Mouse (Mus musculus) intestine, postnatal 0 days (tissue): ENCODE results near the gene Atg7. TPM values are rescaled to one million over a fixed set of nuclear protein-coding genes. Genes with fewer than 3 reads are reported as not detected.

Source experiments
- ATAC-seq: fragments of 200-750 bp; cut with Nextera tagmentation; 2 replicates; pipeline ENCODE4 v1.8.0; 2017; ENCODE audit warnings: mild to moderate bottlenecking, moderate TSS enrichment, moderate library complexity
- H3K27ac ChIP-seq: fragments of 300-500 bp; sonication (generic); 2 replicates; pipeline ENCODE4 v1.5.1; 2014; ENCODE audit warnings: mild to moderate bottlenecking, low read depth, low read length, moderate library complexity
- H3K27me3 ChIP-seq: fragments of 300-500 bp; sonication (generic); replicated peaks from 2 replicates; pipeline ENCODE4 v1.6.1; 2014; ENCODE audit warnings: low read length, mixed read lengths; ENCODE audit not compliant: control insufficient read depth, insufficient read depth
- H3K36me3 ChIP-seq: fragments of 300-500 bp; sonication (generic); 2 replicates; pipeline ENCODE4 v1.6.1; 2014; ENCODE audit warnings: mild to moderate bottlenecking, moderate library complexity; ENCODE audit not compliant: control insufficient read depth, insufficient read depth
- H3K4me1 ChIP-seq: fragments of 300-500 bp; sonication (generic); replicated peaks from 2 replicates; pipeline ENCODE4 v1.6.1; 2014; ENCODE audit warnings: antibody characterized with exemption, low read length, mixed read lengths; ENCODE audit not compliant: control insufficient read depth, insufficient read depth
- H3K4me2 ChIP-seq: fragments of 300-500 bp; sonication (generic); replicated peaks from 2 replicates; pipeline ENCODE4 v1.6.1; 2014; ENCODE audit warnings: low read depth, mild to moderate bottlenecking, moderate library complexity
- H3K4me3 ChIP-seq: fragments of 300-500 bp; sonication (generic); 2 replicates; pipeline ENCODE4 v1.5.1; 2014; ENCODE audit warnings: low read depth, low read length
- H3K9ac ChIP-seq: fragments of 300-500 bp; sonication (generic); 2 replicates; pipeline ENCODE4 v1.6.1; 2014; ENCODE audit warnings: mild to moderate bottlenecking, low read depth, low read length
- H3K9me3 ChIP-seq: fragments of 300-500 bp; sonication (generic); 2 replicates; pipeline ENCODE4 v1.6.1; 2016; ENCODE audit warnings: mixed run types; ENCODE audit not compliant: control insufficient read depth
- CTCF ChIP-seq: sonication (generic); IDR thresholded peaks from 2 replicates; pipeline ENCODE4 v1.5.1; 2016; ENCODE audit warnings: low read depth, mild to moderate bottlenecking, control low read depth, antibody characterized with exemption, moderate library complexity
- WGBS: fragments of 180-500 bp; shearing (Covaris S2); extraction: QIAGEN DNeasy Blood & Tissue Kit; methylation state at CpG from one replicate; pipeline ENCODE4 v1.1.7; 2014; 5-methylcytosine and 5-hydroxymethylcytosine counted together
- polyA plus RNA-seq: library from polyadenylated mRNA; unstranded; fragments of >200 nt; fragmentation: Nextera tagmentation; extraction: Ambion mirVana; gene quantifications from 2 replicates; pipeline ENCODE4 v1.2.1, GENCODE M21; 2015

Gene Atg7
- polyA plus RNA-seq, 1 experiment from 2014 or later: 12.4 TPM

DNA sequence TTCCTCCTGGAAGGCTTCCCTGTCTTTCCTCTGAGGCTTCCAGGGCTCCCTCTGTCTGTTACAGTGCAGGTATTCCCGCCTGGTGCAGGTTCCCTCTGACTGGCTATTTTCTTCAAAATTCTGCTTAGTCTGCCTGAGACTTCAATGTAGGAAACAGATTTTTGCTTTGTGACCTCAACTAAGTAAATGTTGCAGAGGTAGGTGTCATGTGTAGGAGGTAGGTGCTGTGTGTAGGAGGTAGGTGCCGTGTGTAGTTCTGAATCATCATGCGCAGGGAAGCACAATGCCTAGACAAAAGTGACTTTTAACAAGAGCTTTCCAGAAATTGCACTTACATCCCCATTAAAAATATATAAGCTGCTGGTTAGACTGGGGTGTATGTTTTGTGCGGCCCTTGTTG lies 128.6 kb downstream of the Atg7 start:
- Histone ChIP-seq H3K4me1 (no peaks in the 10 kb centered on the region), H3K4me2 (no peak overlapping the region), H3K9ac (no peak overlapping the region), H3K4me3 (no peak overlapping the region), H3K27me3 (no peaks in the 10 kb centered on the region), H3K9me3 (no peaks in the 10 kb centered on the region), H3K27ac (no peak overlapping the region), H3K36me3 (no peaks in the 10 kb centered on the region)
- no peak for ATAC-seq
- 87% methylated on average over 4 of the region's 4 CpGs for WGBS
- no peak for TF ChIP-seq CTCF

DNA sequence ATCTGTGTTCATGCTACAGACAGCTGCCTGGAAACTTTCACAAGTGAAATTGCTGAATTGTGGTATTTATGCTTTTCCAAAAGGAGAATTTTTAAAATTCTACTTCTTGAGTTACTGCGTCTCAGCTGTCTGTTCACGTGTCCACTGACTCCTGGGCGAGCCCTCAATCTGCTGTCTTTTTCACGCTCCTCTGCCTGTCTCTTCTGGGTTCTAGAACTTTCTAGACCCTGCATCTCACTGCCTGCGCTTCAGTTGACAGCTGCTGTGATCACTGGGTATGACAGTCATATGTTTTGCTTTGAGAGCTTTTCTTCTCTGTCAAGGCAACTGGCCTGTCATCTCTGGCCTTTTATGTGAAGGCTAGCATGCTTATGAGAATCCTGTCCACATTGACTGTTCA lies 132.3 kb downstream of the Atg7 start:
- Histone ChIP-seq H3K9ac (no peak overlapping the region), H3K4me3 (no peak overlapping the region), H3K27ac (no peak overlapping the region), H3K27me3 (no peaks in the 10 kb centered on the region), H3K4me2 (no peak overlapping the region), H3K4me1 (no peaks in the 10 kb centered on the region), H3K9me3 (no peaks in the 10 kb centered on the region), H3K36me3 (no peaks in the 10 kb centered on the region)
- no peak for ATAC-seq
- no peak for TF ChIP-seq CTCF
- WGBS: 88% methylated on average over 5 of the region's 5 CpGs

DNA sequence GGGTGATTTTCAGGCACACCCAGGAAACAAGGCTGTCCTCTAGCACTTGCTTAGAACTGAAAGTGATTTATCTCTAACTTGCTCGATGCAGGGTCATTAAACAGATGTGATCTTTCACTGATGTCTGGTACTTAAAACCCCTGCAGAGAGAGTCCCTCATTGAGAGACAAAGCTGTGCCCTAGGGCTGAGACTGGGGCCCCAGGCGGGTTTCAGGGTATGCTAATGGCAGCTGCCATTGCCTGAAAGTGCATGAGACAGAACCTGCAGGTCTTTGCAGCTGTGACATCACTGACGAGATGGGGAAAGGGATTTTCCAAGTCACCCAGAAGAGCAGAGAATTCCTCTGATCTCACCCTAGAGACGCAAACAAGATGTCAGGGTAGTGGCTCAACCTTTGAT lies 135.0 kb downstream of the Atg7 start:
- Histone ChIP-seq H3K4me3 (no peak overlapping the region), H3K27me3 (no peaks in the 10 kb centered on the region), H3K4me1 (0 out of 2 replicates have a peak, but pooled peaks cover 3% of the 10 kb centered on the region), H3K27ac (no peak overlapping the region), H3K36me3 (no peaks in the 10 kb centered on the region), H3K9ac (no peak overlapping the region), H3K4me2 (no peak overlapping the region), H3K9me3 (no peaks in the 10 kb centered on the region)
- TF ChIP-seq CTCF: no peak
- ATAC-seq: no peak
- 43% methylated on average over 4 of the region's 4 CpGs for WGBS

DNA sequence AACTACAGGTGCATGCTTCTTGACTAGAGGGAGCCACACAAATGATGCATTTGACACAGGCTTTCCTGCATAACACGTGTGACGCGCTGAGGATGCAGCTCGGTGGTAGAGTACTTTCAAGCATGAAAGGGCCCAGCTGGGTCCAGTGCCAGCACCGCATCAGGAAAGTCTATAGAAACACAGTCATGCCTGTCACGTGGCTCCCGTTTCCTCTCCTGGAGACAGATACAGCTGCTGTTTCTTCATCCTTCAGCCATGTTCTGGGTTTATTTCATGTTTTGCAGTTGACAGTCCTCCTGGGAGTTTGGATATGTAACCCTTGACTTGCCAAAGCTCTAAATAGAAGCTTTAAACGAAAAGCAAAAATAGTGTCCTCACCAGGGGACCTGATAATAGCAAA lies 135.8 kb downstream of the Atg7 start:
- no peaks in the 10 kb centered on the region for H3K9me3 ChIP-seq
- 70% methylated on average over 8 of the region's 8 CpGs for WGBS
- H3K27me3 ChIP-seq: no peaks in the 10 kb centered on the region
- no peak for ATAC-seq
- no peak overlapping the region for H3K4me3 ChIP-seq
- H3K9ac ChIP-seq: no peak overlapping the region
- H3K4me2 ChIP-seq: no peak overlapping the region
- H3K27ac ChIP-seq: no peak overlapping the region
- 0 out of 2 replicates have a peak, but pooled peaks cover 3% of the 10 kb centered on the region for H3K4me1 ChIP-seq
- no peak for TF ChIP-seq CTCF
- no peaks in the 10 kb centered on the region for H3K36me3 ChIP-seq

DNA sequence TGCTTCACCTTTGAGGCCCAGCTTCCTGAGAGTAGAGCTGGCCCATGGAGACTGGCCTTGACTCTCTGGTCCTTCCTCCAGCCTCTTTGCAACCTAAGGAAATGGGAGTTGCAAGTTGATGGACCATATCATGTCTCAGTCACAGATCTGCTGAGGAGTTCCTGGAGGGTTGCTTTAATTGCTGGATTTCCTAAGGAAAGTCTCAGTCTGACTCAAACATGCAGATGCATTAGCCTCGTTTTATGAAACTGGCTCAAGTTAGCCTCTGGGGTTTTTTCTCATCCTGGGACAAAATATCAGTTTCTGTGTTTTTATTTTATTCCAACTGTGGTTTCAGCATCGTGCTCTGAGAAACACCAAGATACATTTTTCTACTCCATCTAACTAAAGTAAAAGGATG lies 137.7 kb downstream of the Atg7 start:
- Histone ChIP-seq H3K4me1 (0 out of 2 replicates have a peak, but pooled peaks cover 3% of the 10 kb centered on the region), H3K27ac (no peak overlapping the region), H3K9ac (no peak overlapping the region), H3K27me3 (no peaks in the 10 kb centered on the region), H3K36me3 (no peaks in the 10 kb centered on the region), H3K9me3 (no peaks in the 10 kb centered on the region), H3K4me2 (no peak overlapping the region), H3K4me3 (no peak overlapping the region)
- ATAC-seq: no peak
- WGBS: 81% methylated on average over 2 of the region's 2 CpGs
- TF ChIP-seq CTCF: no peak

DNA sequence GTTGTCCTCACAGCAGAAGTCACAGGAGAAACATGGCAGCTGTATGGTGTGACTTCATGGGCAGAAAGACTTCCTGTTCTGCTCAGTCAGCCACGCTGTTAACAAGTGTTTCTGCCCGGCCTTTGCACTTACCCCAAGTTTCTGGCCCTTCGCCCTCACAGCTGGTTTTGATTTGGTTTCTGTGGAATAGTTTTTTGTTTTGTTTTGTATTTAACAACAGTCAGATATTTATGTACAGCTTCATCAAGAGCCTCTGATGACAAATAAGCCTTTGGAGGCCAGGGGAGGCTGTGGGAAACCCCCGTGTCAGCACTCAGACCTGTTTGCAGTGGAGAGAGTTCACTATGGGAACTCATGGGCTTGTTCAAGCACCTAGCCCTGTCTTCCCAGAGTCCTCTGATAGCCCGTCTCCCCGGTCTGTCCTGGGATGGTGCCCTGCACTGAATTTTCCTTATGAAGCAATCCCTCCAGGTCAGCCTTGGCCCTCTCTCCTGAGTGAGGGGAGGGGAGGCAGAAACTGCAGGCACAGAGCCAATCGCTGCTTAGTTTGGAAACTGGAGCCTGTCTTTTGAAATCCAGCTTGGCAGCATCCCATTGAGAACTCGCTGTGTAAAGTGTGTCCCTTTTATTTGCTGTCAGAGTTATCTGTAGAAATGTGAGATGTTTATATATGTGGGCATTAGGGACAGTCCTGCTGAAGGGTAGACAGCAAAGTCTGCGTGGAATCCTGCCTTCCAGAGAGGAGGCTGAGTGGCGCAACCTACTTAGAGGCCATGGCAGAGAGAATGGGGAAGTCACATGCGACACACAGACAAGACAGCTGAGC lies 138.7 kb downstream of the Atg7 start:
- no peaks in the 10 kb centered on the region for H3K36me3 ChIP-seq
- ATAC-seq: no peak
- no peak overlapping the region for H3K9ac ChIP-seq
- H3K9me3 ChIP-seq: no peaks in the 10 kb centered on the region
- TF ChIP-seq CTCF: no peak
- WGBS: 49% methylated on average over 11 of the region's 11 CpGs
- H3K4me3 ChIP-seq: no peak overlapping the region
- H3K27me3 ChIP-seq: no peaks in the 10 kb centered on the region
- H3K4me1 ChIP-seq: 0 out of 2 replicates have a peak, but pooled peaks cover 3% of the 10 kb centered on the region
- no peak overlapping the region for H3K27ac ChIP-seq
- no peak overlapping the region for H3K4me2 ChIP-seq
